Mouse (Mus musculus): ENCODE measurements around the gene Mosmo. TPM values are rescaled to one million over a fixed set of nuclear protein-coding genes. Genes with fewer than 3 reads are reported as not detected.
A peak's percentile ranks its signal among the peaks of the same experiment; 100 is the strongest.

Gene Mosmo
- polyA plus RNA-seq, 1 experiment: 23.3 TPM

DNA sequence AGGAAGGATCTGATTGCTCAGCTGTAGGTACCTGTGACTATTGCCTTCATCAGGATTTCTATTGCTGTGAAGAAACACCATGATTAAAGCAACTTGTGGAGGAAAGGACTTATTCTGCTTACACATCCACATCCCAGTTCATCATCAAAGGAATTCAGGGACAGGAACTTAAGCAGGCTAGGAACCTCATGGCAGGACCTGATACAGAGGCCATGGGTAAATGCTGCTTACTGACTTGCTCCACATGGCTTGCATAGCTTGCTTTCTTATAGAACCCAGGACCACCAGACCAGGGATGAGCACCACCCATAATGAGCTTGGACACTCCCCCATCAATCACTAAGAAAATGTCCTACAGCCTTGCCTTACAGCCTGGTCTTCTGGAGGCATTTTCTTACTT is 71.1 kb downstream of the Mosmo start:
- no peak overlapping the region for H3K4me3 ChIP-seq
- H3K4me2 ChIP-seq (ENCODE audit: low read depth): no peak overlapping the region
- H3K27me3 ChIP-seq (ENCODE audit: control insufficient read depth, insufficient read depth, insufficient read length): peaks cover 6% of the 10 kb centered on the region
- H3K36me3 ChIP-seq (ENCODE audit: control insufficient read depth, insufficient read depth): no peaks in the 10 kb centered on the region
- no peak overlapping the region for H3ac ChIP-seq (ENCODE audit: control insufficient read depth, insufficient read length)
- TF ChIP-seq POLR2AphosphoS2 (IDR thresholded peaks at IDR 0.05; ENCODE audit: insufficient read length, low read depth): no peak
- no peak for TF ChIP-seq CEBPB (IDR thresholded peaks at IDR 0.05; ENCODE audit: insufficient read depth, poor library complexity, severe bottlenecking)
- TF ChIP-seq MYOG (IDR thresholded peaks at IDR 0.05; ENCODE audit: control insufficient read depth in 1 of 3, insufficient read depth in 1 of 3, insufficient read length in 2 of 3, low read depth in 2 of 3): no peak
- no peak for TF ChIP-seq USF1 (IDR thresholded peaks at IDR 0.05; ENCODE audit: low read depth)
- no peak for TF ChIP-seq MYOD1 (IDR thresholded peaks at IDR 0.05; ENCODE audit: control insufficient read depth in 1 of 3, insufficient read length in 2 of 3, low read depth in 2 of 3)
- no peaks in the 10 kb centered on the region for H3K79me2 ChIP-seq (ENCODE audit: control insufficient read depth, insufficient read depth)

DNA sequence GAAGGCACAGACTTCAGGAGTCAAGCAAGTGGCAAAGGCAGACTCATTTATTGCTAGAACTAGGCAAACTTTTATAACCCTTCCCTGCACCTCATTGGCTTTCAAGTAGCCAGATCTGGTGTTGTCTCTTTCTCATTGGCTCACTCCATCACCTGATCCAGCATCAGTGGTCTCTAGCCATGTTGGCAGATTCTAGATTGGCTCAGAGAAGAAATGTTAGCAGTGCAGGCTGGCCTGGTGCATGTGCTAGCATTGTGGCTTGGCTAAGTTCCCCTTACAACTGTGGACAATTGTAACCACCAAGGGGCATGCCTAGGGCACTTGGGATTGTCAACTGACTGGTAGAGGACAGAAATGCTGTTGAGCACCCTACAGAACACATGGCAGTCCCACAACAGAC is 73.9 kb downstream of the Mosmo start:
- Histone ChIP-seq H3K36me3 (ENCODE audit: control insufficient read depth, insufficient read depth) (no peaks in the 10 kb centered on the region), H3K27me3 (ENCODE audit: control insufficient read depth, insufficient read depth, insufficient read length) (peaks cover 6% of the 10 kb centered on the region), H3K4me2 (ENCODE audit: low read depth) (no peak overlapping the region), H3K79me2 (ENCODE audit: control insufficient read depth, insufficient read depth) (no peaks in the 10 kb centered on the region), H3ac (ENCODE audit: control insufficient read depth, insufficient read length) (no peak overlapping the region), H3K4me3 (no peak overlapping the region)
- no peak for TF ChIP-seq CEBPB (IDR thresholded peaks at IDR 0.05; ENCODE audit: insufficient read depth, poor library complexity, severe bottlenecking)
- TF ChIP-seq USF1 (IDR thresholded peaks at IDR 0.05; ENCODE audit: low read depth): peak; percentile 47
- peak in 1 of 3 experiments; percentile 53 for TF ChIP-seq MYOG (IDR thresholded peaks at IDR 0.05; ENCODE audit: control insufficient read depth in 1 of 3, insufficient read depth in 1 of 3, insufficient read length in 2 of 3, low read depth in 2 of 3)
- TF ChIP-seq MYOD1 (IDR thresholded peaks at IDR 0.05; ENCODE audit: control insufficient read depth in 1 of 3, insufficient read length in 2 of 3, low read depth in 2 of 3): no peak

DNA sequence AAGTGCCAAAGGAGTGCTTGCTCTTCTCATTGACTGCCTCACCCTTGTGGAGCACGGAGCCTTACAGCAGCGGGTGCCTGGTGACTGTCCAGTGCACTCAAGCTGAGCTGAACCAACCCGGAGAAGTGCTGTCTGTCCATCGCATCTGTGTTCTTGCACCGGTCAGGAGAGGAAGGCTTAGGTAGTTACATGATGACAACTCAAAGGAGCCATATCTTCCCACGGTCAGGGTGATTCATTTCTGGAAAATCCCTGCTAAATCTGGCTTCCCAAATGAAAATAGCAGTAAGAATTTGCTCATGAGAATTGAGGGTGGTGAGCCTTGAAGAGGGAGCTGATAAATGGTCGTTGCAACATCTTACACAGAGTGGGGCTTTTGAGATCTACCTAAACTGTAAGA is 74.5 kb downstream of the Mosmo start:
- H3ac ChIP-seq (ENCODE audit: control insufficient read depth, insufficient read length): no peak overlapping the region
- peaks cover 3% of the 10 kb centered on the region for H3K27me3 ChIP-seq (ENCODE audit: control insufficient read depth, insufficient read depth, insufficient read length)
- H3K4me2 ChIP-seq (ENCODE audit: low read depth): peak overlapping the region; percentile 12
- H3K79me2 ChIP-seq (ENCODE audit: control insufficient read depth, insufficient read depth): no peaks in the 10 kb centered on the region
- H3K4me3 ChIP-seq: no peak overlapping the region
- no peaks in the 10 kb centered on the region for H3K36me3 ChIP-seq (ENCODE audit: control insufficient read depth, insufficient read depth)
- no peak for TF ChIP-seq USF1 (IDR thresholded peaks at IDR 0.05; ENCODE audit: low read depth)
- no peak for TF ChIP-seq TCF12 (IDR thresholded peaks at IDR 0.05; ENCODE audit: insufficient read depth, poor library complexity, severe bottlenecking)
- TF ChIP-seq E2F4 (IDR thresholded peaks at IDR 0.05; ENCODE audit: insufficient read depth): no peak
- TF ChIP-seq MYOD1 (IDR thresholded peaks at IDR 0.05; ENCODE audit: control insufficient read depth in 1 of 3, insufficient read length in 2 of 3, low read depth in 2 of 3): no peak
- no peak for TF ChIP-seq TCF3 (IDR thresholded peaks at IDR 0.05; ENCODE audit: insufficient read length, low read depth)
- TF ChIP-seq POLR2A (IDR thresholded peaks at IDR 0.05; ENCODE audit: insufficient read length, low read depth): no peak
- no peak for TF ChIP-seq SRF (IDR thresholded peaks at IDR 0.05; ENCODE audit: control insufficient read depth, insufficient read length, low read depth)

DNA sequence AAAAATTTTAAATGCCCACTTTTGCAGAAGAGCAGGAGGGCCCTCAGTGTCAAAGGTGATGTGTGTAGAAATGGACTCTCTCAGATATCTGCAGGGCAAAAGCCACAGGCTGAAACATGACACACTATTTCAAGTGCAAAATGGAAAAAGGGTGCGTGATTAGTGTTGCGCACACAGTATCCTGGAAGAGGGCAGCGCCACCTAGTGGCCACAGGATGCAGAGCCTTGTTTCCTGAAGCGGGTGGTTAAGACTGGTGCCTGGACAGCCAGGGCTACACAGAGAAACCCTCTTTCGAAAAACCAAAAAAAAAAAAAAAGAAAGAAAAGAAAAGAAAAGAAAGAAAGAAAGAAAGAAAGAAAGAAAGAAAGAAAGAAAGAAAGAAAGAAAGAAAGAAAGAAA is 77.3 kb downstream of the Mosmo start:
- no peak overlapping the region for H3ac ChIP-seq (ENCODE audit: control insufficient read depth, insufficient read length)
- no peak overlapping the region for H3K4me3 ChIP-seq
- H3K27me3 ChIP-seq (ENCODE audit: control insufficient read depth, insufficient read depth, insufficient read length): peaks cover 7% of the 10 kb centered on the region
- TF ChIP-seq SRF (IDR thresholded peaks at IDR 0.05; ENCODE audit: control insufficient read depth, insufficient read length, low read depth) (no peak), TCF12 (IDR thresholded peaks at IDR 0.05; ENCODE audit: insufficient read depth, poor library complexity, severe bottlenecking) (no peak), MAX (IDR thresholded peaks at IDR 0.05; ENCODE audit: low read depth) (no peak), USF1 (IDR thresholded peaks at IDR 0.05; ENCODE audit: low read depth) (no peak), MYOG (IDR thresholded peaks at IDR 0.05; ENCODE audit: control insufficient read depth in 1 of 3, insufficient read depth in 1 of 3, insufficient read length in 2 of 3, low read depth in 2 of 3) (no peak), E2F4 (IDR thresholded peaks at IDR 0.05; ENCODE audit: insufficient read depth) (no peak), CEBPB (IDR thresholded peaks at IDR 0.05; ENCODE audit: insufficient read depth, poor library complexity, severe bottlenecking) (no peak), POLR2A (IDR thresholded peaks at IDR 0.05; ENCODE audit: insufficient read length, low read depth) (no peak), REST (IDR thresholded peaks at IDR 0.05; ENCODE audit: insufficient read depth, insufficient read length) (no peak), POLR2AphosphoS2 (IDR thresholded peaks at IDR 0.05; ENCODE audit: insufficient read length, low read depth) (no peak), MYOD1 (IDR thresholded peaks at IDR 0.05; ENCODE audit: control insufficient read depth in 1 of 3, insufficient read length in 2 of 3, low read depth in 2 of 3) (no peak), TCF3 (IDR thresholded peaks at IDR 0.05; ENCODE audit: insufficient read length, low read depth) (no peak)
- no peaks in the 10 kb centered on the region for H3K79me2 ChIP-seq (ENCODE audit: control insufficient read depth, insufficient read depth)
- H3K36me3 ChIP-seq (ENCODE audit: control insufficient read depth, insufficient read depth): no peaks in the 10 kb centered on the region
- H3K4me2 ChIP-seq (ENCODE audit: low read depth): no peak overlapping the region

DNA sequence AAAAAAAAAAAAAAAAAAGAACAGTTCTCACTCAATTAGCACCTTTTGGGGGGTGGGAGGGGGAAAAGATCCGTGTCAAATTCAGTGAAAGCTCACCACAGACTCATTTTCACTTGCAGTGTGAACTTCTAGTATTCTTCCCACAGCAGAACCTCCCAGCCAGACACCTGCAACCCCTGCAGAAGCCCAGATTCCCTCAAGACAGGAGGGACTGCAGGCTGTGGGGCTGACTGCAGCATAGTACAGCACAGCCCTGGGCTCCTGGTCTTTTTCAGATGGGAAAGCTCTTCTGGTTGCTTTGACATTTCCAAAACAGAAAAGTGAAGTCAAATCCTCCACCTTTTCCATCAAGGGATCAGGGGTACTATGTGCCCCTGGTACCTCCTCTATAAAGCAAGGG is 90.0 kb downstream of the Mosmo start:
- peaks cover 30% of the 10 kb centered on the region for H3K27me3 ChIP-seq (ENCODE audit: control insufficient read depth, insufficient read depth, insufficient read length)
- H3ac ChIP-seq (ENCODE audit: control insufficient read depth, insufficient read length): no peak overlapping the region
- H3K79me2 ChIP-seq (ENCODE audit: control insufficient read depth, insufficient read depth): no peaks in the 10 kb centered on the region
- TF ChIP-seq MYOG (IDR thresholded peaks at IDR 0.05; ENCODE audit: control insufficient read depth in 1 of 3, insufficient read depth in 1 of 3, insufficient read length in 2 of 3, low read depth in 2 of 3) (no peak), REST (IDR thresholded peaks at IDR 0.05; ENCODE audit: insufficient read depth, insufficient read length) (no peak), TCF3 (IDR thresholded peaks at IDR 0.05; ENCODE audit: insufficient read length, low read depth) (no peak), POLR2A (IDR thresholded peaks at IDR 0.05; ENCODE audit: insufficient read length, low read depth) (no peak), CEBPB (IDR thresholded peaks at IDR 0.05; ENCODE audit: insufficient read depth, poor library complexity, severe bottlenecking) (no peak), MAX (IDR thresholded peaks at IDR 0.05; ENCODE audit: low read depth) (no peak), TCF12 (IDR thresholded peaks at IDR 0.05; ENCODE audit: insufficient read depth, poor library complexity, severe bottlenecking) (no peak), MYOD1 (IDR thresholded peaks at IDR 0.05; ENCODE audit: control insufficient read depth in 1 of 3, insufficient read length in 2 of 3, low read depth in 2 of 3) (no peak)
- H3K36me3 ChIP-seq (ENCODE audit: control insufficient read depth, insufficient read depth): no peaks in the 10 kb centered on the region
- no peak overlapping the region for H3K4me2 ChIP-seq (ENCODE audit: low read depth)
- H3K4me3 ChIP-seq: no peak overlapping the region
